Mouse (Mus musculus) c-Kit-negative CD71-positive TER-119-positive erythroid progenitor cells, embryonic 14.5 days (primary cell): ENCODE measurements around the gene Bdh2.

Experiments
- DNase-seq: peaks from one replicate; pipeline ENCODE4 v3.0.0-alpha.2; 2013; ENCODE audit warnings: low read depth, low spot score

Gene Bdh2

DNA sequence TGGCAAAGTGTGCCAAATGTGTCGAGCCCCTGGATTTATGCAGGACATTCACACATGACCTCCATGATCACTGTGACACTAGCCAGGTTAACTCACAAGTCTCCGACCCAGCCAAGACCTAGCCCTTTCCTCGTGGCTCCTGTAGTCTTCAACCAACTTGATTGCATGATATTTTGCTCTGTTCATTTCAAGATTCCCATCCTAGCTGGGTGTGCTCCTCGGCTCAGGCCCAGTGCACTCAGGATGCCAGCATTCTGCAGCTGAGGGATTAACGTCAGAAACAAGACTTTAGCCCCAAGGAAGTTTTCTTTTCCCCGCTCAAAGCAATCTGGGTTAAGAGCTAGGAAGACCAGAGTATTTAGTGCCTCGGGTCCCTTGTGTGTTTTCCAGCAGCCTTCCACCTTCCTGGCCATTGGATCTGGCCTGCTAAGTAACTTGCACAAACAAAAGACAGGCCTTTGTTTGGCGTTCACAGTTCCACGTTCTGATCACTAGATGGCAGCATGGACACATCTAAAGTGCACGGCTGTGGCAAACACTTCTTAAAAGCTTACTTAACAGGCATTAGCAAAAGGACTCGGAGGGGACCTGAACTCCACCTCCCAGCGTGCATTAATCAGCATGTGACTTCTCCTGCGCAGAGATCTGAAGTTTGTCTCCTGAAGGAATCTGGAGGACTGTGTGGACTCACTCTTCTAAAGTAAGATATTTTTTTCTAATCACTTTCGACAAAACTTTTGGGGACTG, at the start of gene Bdh2:
Gene Bdh2, plus strand, starts transcription at position 553 of the 747 bp plus-strand sequence.
- DNase-seq, result no peak

DNA sequence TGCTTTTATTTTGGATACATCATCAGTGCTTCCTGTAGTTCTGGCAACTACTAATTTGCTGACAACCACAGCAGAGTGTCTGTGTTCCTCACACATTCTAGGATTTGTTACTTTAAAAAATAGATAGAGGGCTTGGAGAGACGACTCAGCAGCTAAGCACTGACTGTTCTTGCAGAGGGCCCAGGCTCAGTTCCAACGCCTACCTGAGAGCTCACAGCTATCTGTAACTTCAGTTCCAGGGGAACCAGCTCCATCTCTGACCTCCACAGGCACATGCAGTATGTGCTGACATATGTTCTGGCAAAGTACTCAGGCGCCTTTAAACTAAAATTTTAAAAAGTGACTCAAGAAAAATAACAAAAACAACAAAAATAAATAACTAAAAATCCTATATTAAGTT, 49.0 kb upstream of the Bdh2 start:
- no peak for DNase-seq

DNA sequence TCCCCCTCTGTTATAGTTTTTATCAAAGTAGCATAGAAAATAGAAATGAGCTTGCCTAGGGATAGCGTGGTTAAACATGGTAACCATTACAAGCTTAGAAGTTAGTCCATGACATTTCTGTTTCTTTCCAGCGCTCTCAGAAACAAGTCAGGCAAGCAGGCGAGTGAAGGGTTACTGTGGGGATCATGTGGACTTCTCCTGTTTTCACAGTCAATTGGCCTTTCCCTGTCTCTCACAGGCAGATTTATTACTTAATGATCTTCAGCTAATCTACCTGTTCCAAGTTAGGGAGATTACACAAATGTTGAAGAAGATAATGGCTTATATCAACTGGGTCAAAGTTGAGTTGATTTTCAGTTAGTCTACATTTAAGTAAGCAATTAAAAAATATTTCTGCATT, 48.6 kb upstream of the Bdh2 start:
- no peak for DNase-seq

- DNase-seq, result no peak
These were observed 35.3 kb upstream of the Bdh2 start for GRCm38 (mm10) chr3:135245733-135246132.

GRCm38 (mm10) chr3:135246828-135247227, 34.2 kb upstream of the Bdh2 start:
- DNase-seq, result no peak

GRCm38 (mm10) chr3:135249104-135249503, 31.9 kb upstream of the Bdh2 start:
- no peak for DNase-seq

DNA sequence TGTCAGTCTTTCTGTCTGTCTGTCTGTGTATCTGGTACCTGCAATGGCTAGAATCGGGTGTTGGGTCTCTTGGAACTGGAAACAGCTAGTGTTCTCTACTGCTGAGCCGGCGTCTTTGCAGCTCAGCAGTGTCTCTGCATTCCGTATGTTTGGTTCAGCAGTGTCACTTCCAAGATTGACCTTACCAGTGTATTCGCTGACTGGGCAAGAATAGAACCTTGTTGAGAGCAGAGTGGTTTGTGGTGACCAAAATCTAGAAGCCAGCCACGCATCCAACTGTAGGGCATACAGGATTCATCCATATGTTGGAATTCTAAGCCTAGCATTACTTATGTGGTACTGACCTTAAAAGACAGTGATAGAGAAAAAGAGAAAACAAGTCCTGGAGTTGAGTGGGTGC, 29.2 kb upstream of the Bdh2 start:
- DNase-seq, result no peak

- no peak for DNase-seq
These were observed 26.2 kb upstream of the Bdh2 start for GRCm38 (mm10) chr3:135254784-135255183.

GRCm38 (mm10) chr3:135258919-135259318, 22.1 kb upstream of the Bdh2 start:
- no peak for DNase-seq

DNA sequence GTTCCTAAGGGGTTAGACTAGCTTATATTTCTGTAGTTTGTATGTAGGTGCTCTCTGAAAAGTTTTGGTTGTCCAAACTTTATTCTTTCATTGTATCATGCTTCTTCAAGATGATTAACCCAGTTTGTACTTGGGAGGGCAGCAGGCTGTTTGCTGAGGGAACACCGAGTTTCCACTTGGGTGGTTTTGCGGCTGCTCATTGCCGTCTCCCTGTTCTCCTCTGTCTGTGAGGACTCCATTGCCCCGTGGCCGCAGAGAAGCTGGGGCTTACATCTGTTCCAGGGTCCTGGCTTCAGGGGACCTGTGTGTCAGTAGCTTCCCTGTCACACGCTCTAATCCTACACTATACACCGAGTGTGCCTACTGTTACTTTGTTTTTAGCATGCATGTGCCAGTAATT, 20.8 kb upstream of the Bdh2 start:
- DNase-seq, result no peak

DNA sequence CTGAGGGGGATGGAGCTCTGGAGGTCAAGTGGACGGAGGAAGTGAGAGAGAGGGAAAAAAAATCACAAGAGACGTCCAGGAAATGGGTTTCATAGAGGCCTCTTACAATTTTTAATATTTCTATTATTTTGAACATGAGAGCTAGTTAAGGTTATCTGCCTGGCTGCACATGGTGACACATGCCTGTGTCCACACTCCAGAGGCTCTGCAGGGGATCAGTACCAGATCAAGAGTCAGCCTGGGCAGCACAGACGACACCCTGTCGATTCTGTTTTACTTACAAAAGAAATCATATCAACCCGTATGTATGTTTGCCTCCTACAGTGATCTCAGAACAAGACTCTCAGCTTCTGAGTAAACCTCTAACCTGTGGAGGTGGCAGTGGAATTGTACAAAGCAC, 12.4 kb upstream of the Bdh2 start:
- no peak for DNase-seq

GRCm38 (mm10) chr3:135269391-135269990, 11.5 kb upstream of the Bdh2 start:
- DNase-seq, result no peak

- DNase-seq, result no peak
These were observed 8.4 kb upstream of the Bdh2 start for GRCm38 (mm10) chr3:135272627-135273026.

DNA sequence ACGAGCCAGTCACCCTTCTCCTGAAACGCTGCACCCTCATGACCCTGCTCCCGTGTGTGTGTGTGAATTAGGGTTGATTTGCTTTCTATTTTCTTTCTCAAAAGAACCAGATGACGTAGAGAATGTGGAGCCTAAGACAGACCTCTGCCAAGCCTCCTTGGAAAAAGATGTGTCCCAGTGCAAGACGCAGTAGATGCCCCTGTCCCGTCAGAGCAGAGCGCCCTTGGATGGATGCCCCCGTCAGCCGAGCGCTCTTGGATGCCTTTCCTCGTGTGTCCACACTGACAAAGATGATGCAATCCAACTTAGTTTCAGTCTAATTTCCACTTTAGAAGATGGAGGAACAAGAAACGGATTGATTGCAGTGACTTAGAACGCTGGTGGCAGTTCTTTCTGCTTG, 8.0 kb upstream of the Bdh2 start:
- no peak for DNase-seq

DNA sequence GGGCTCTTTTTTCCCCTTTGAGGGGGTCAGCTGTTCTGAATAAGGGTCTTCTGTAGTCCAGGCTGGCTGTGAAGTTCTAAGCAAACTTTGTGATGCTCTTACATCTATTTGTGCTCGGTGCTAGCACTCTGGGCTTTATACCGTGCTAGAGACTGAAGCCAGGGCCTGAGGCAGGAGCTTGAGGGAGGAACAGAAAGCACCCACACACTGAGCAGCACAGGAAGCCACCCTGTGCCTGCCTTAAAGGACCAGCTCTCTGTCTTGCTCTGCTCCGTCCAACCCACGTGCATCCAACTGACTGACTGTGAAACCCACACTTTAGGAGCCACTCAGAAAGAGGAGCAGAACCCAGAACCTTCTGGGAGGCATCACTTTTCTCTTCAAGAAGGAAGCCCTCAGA, 861 bp upstream of the Bdh2 start:
- DNase-seq, result no peak

DNA sequence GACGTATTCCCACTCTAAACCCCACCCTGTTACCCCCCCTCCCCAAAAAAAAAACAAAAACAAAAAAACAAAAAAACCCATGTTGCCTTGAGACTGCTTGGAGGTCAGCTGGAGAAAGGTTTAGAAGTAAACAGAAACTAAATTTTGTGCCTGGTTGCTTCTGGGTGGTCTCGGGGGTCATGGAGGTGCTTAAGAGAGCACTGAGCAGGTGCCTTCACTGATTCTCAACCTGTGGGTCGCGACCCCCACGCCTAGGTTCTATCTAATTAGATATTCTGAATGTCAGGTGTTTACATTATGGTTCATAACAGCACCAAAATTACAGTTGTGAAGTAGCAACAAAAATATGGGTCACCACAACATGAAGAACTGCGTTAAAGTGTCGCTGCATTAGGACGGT, 680 bp downstream of the Bdh2 start:
- no peak for DNase-seq

DNA sequence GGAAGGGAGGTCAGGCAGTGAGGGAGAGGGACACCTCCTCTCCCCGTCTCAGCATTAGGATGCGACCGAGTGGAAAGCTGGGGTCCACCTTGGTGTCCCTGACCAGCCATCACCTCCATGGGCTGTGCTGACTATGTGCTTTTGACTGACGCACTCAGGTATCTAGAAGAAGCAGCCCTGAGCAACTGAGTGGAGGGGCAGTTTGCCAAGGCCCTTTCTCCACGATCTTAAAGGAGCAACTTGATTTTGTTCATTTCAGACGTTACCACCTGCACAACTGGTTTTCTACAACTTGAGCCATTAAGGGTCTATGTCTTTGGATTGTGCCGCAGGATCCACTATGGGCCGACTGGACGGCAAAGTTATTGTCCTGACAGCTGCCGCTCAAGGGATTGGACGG, 4.2 kb downstream of the Bdh2 start:
- DNase-seq, result no peak

GRCm38 (mm10) chr3:135285807-135286206, 4.8 kb downstream of the Bdh2 start:
- no peak for DNase-seq

- no peak for DNase-seq
These were observed 7.2 kb downstream of the Bdh2 start for GRCm38 (mm10) chr3:135288138-135288750.

- DNase-seq, result no peak
These were observed 8.1 kb downstream of the Bdh2 start for GRCm38 (mm10) chr3:135289148-135289547.

- no peak for DNase-seq
These were observed 9.4 kb downstream of the Bdh2 start for GRCm38 (mm10) chr3:135290249-135290894.

- no peak for DNase-seq
These were observed 12.7 kb downstream of the Bdh2 start for GRCm38 (mm10) chr3:135293703-135294102.

DNA sequence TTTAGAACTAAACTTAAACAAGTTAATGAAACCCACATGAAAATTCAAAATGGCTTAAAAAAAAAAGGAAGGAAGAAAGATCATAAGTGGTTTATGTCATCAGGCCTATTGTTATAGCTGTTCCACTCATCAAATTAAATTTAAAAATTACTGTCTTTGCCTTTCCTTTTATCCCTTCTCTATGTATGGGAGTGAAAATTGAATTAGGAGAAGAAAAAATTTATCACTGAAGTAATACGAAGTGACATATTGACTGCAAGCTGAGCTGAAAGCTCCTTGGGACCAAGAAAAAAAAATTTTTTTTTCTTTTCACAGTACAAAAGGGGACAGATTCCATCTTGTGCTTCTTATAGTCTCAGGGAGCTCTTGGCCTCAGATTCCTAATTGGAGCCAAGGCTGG, 14.5 kb downstream of the Bdh2 start:
- DNase-seq, result no peak
